Mouse (Mus musculus) CH12.LX (cell line): ENCODE measurements at regions not wholly inside any gene's neighbourhood (a gene's known extent, or its start where the extent isn't known, plus 50 kb on each side); places are given as distances from the start of the nearest gene placed in this dataset.

Source experiments
- BHLHE40 ChIP-seq: IDR thresholded peaks from 2 replicates; pipeline ENCODE4 v1.6.1; 2011; ENCODE audit warnings: mild to moderate bottlenecking, low read depth, low read length, improper control_type of control experiment
- CHD2 ChIP-seq: IDR thresholded peaks from 2 replicates; pipeline ENCODE4 v1.6.1; 2011; ENCODE audit warnings: low read length, improper control_type of control experiment
- CTCF ChIP-seq, 2 experiments: IDR thresholded peaks in 1 of 2; conservative IDR thresholded peaks in 1 of 2; 2 replicates each; pipeline ENCODE4 v1.5.1; 2011 to 2012; ENCODE audit warnings: low read depth in 2 of 2, low read length in 2 of 2, improper control_type of control experiment in 1 of 2, inconsistent platforms in 1 of 2, mild to moderate bottlenecking in 1 of 2, moderate library complexity in 1 of 2
- EP300 ChIP-seq: IDR thresholded peaks from 2 replicates; pipeline ENCODE4 v1.6.1; 2011; ENCODE audit warnings: low read length, improper control_type of control experiment
- GABPA ChIP-seq: IDR thresholded peaks from 2 replicates; pipeline ENCODE4 v1.6.1; 2012; ENCODE audit warnings: low read depth, low read length, improper control_type of control experiment, inconsistent platforms; ENCODE audit not compliant: insufficient replicate concordance
- JUND ChIP-seq: conservative IDR thresholded peaks from 2 replicates; pipeline ENCODE4 v1.6.1; 2011; ENCODE audit warnings: low read depth, low read length, improper control_type of control experiment
- MAX ChIP-seq: IDR thresholded peaks from 2 replicates; pipeline ENCODE4 v1.6.1; 2011; ENCODE audit warnings: low read length, improper control_type of control experiment
- MAZ ChIP-seq: IDR thresholded peaks from 2 replicates; pipeline ENCODE4 v1.6.1; 2012; ENCODE audit warnings: low read depth, mild to moderate bottlenecking, inconsistent platforms, low read length, improper control_type of control experiment, moderate library complexity
- MEF2A ChIP-seq: IDR thresholded peaks from 2 replicates; pipeline ENCODE4 v1.6.1; 2014; ENCODE audit warnings: low read depth, mild to moderate bottlenecking, inconsistent platforms, low read length, improper control_type of control experiment, borderline replicate concordance
- POLR2A ChIP-seq: IDR thresholded peaks from 2 replicates; pipeline ENCODE4 v1.6.1; 2011; ENCODE audit warnings: low read depth, mild to moderate bottlenecking, improper control_type of control experiment, low read length
- POLR2AphosphoS2 ChIP-seq: IDR thresholded peaks from 2 replicates; pipeline ENCODE4 v1.6.1; 2011; ENCODE audit warnings: low read depth, low read length, improper control_type of control experiment
- SMC3 ChIP-seq: IDR thresholded peaks from 2 replicates; pipeline ENCODE4 v1.6.1; 2011; ENCODE audit warnings: low read depth, low read length, improper control_type of control experiment
- USF1 ChIP-seq: IDR thresholded peaks from 2 replicates; pipeline ENCODE4 v1.6.1; 2014; ENCODE audit warnings: low read depth, mild to moderate bottlenecking, inconsistent platforms, low read length, improper control_type of control experiment
- USF2 ChIP-seq: conservative IDR thresholded peaks from 2 replicates; pipeline ENCODE4 v1.6.1; 2011; ENCODE audit warnings: low read depth, low read length, improper control_type of control experiment

- peak; percentile 79 for TF ChIP-seq EP300
- no peak for TF ChIP-seq CHD2
- no peak for TF ChIP-seq POLR2A
- TF ChIP-seq CTCF (conservative IDR thresholded peaks at IDR 0.05 in 1 of 2, IDR thresholded peaks at IDR 0.05 in 1 of 2; ENCODE audit: low read depth in 2 of 2, low read length in 2 of 2): no peak
- TF ChIP-seq MEF2A: no peak
- no peak for TF ChIP-seq GABPA
- no peak for TF ChIP-seq MAZ
- TF ChIP-seq MAX: no peak
- peak; percentile 54 for TF ChIP-seq BHLHE40
- TF ChIP-seq SMC3: no peak
- no peak for TF ChIP-seq USF1
- TF ChIP-seq USF2: no peak
- TF ChIP-seq JUND: no peak
- TF ChIP-seq POLR2AphosphoS2: no peak
Observed at GRCm38 (mm10) chr9:14091099-14091930, 183.6 kb upstream of the Sesn3 start.
